1 mouse cellular context compared by ENCODE assay signal in genomic region chr9:107602068-107602648, GRCm38 (mm10).
TF ChIP-seq lines count a peak whose summit lies in the region.

No protein-coding gene starts in this region.

TF ChIP-seq in MEL, 35 proteins besides CTCF, POLR2A, EP300 and RAD21 (continued from another document):
- no peak for TF ChIP-seq MAFK (IDR thresholded peaks at IDR 0.05; ENCODE audit: borderline replicate concordance, low read depth, low read length)
- TF ChIP-seq ZNF384 (IDR thresholded peaks at IDR 0.05; ENCODE audit: low read depth, low read length): 0 out of 2 replicates have a peak, but pooled peaks have one; percentile 18
- TF ChIP-seq MYC (IDR thresholded peaks at IDR 0.05; ENCODE audit: low read depth, low read length): peak; percentile 53; the same call in 1 of the 2 replicates
- peak; percentile 47; the same call in 1 of the 2 replicates for TF ChIP-seq HCFC1 (IDR thresholded peaks at IDR 0.05; ENCODE audit: low read depth, low read length)
- peak; percentile 50; the same call in 1 of the 2 replicates for TF ChIP-seq ELF1 (IDR thresholded peaks at IDR 0.05; ENCODE audit: low read depth, low read length)
- peak; percentile 83 for TF ChIP-seq GATA1 (IDR thresholded peaks at IDR 0.05; ENCODE audit: low read depth, low read length)
